Mouse (Mus musculus) central nervous system, embryonic 14 days (tissue): Measurements from ENCODE around the gene Pik3c2b. TPM values are rescaled to one million over a fixed set of nuclear protein-coding genes. Genes with fewer than 3 reads are reported as not detected.

ENCODE experiments used
- polyA plus RNA-seq: library from polyadenylated mRNA; depleted of rRNA; stranded (reverse); fragments of >200 nt; gene quantifications from 2 replicates; pipeline ENCODE4 v1.2.3, GENCODE M21; 2012; rRNA removed

The Pik3c2b gene
- polyA plus RNA-seq = 22.5 and 23.5 TPM in 2 replicates

DNA sequence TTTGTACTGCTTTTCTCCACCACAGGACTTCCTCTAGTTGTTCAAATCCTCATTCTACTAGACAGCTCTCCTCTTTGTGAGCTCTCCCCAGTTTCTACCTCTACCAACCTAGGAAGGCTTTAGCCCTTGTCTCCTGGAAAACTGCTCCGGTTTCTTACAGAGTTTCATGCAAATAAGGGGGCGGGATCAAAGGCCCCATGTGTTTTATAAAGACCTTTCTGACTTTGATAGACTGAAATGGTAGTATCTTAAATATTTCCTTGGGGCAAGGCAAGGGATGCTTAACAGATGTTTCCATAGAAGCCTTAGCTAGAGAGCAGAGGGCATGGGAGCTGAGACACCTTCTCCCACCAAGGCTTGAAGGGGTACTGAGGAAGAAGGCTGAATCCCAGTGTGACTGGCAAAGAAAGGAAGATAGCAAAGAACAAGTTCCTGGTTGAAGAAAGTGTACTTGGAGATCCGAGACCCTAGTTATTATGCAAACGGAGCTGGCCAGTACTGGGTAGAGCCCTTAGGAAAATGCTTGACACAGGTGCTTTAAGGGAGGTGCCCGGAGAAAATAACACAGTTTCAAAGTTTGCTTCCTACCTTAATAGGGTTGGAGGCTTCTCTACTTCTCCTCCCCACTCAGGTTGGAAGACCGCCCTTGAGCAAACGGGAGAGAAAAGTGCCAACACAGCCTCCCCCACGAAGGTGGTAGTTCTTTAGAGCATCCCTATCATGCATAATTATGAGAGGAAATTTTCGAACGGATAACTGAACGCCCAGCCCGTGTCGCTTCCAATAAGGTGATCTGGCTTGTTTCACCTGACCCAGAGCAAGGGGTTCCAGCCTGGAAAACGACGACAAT lies at the start of gene Pik3c2b:
TSS of gene Pik3c2b (plus strand) at position 657 of the 850 bp plus-strand sequence.

DNA sequence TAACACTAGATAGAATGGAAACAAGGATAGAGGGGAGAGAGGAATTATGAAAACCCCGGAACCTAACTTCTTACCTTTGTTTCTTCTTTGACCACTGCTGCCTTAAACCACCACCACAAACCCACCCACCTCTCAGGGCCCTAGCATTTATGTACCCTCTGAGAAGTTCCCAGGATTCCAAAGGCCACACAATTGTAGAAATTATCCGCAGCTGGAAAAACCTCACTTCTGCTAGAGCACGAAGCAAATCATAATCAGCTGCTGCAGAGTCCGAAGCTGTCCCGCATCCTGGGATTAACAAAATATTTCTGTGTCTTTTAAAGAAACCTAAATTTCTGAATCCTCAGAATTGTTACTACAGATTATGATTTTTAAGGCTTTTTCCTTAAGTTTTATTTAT lies 15.0 kb upstream of the Pik3c2b start, which contains the start of gene Mdm4:
TSS of gene Mdm4 (minus strand) at position 101 of the 400 bp plus-strand sequence.

DNA sequence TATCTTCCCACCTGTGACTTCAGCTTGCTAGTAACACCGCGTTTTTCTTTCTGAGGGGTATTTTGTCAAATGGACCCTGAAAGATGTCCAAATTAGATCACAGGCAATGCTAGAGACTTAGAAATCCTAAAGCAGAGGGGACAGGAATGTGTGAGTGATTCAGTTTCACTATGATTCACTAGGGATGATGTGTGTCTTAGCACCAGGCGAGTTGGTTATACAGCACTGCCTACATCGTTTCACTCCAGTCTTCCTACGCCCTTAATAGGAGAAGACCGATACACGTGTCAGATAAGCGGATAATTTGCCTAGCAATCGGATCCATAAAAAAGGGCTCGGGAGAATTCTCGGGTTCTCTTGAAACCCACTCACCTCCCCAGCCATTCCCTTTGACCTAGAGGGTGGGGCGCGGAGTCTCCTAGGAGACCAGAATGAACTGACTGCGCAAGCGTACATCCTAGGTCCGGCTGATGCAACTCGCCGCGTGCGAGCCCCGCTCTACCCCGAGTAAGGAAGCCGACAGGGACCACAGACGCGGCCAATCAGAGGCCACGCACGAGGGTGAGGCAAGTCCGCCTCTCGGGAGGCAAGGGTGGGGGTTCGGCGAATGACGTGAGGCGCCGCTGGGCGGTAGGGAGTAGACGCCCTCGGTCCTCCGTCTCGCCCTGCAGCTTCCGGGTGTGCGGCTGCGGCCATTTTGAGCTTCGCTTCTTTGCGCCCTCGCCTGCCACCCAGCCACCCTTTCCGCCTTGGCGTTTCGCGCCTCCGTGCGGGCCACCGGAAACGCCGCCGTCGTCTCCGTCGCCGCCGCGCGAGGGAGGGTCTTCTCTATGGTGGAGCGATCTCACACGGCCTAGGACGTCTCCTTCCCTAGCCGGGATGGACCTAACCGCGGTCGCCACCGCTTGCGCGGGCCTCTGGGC lies 85.4 kb downstream of the Pik3c2b start, which contains the start of gene Ppp1r15b:
TSS of gene Ppp1r15b (plus strand) at position 506 of the 923 bp plus-strand sequence.

Other genes starting within 250 kb of the Pik3c2b start
- gene Lrrn2, start 165.4 kb upstream of the Pik3c2b start, polyA plus RNA-seq = 33.9 and 34.4 TPM in 2 replicates
- gene Mdm4, start 15.1 kb upstream of the Pik3c2b start, polyA plus RNA-seq = 129 and 130 TPM in 2 replicates
- gene Ppp1r15b, start 85.5 kb downstream of the Pik3c2b start, polyA plus RNA-seq = 26.0 and 27.3 TPM in 2 replicates
- gene Plekha6, start 118.5 kb downstream of the Pik3c2b start, polyA plus RNA-seq = 53.0 and 58.4 TPM in 2 replicates